In the genomic region with DNA sequence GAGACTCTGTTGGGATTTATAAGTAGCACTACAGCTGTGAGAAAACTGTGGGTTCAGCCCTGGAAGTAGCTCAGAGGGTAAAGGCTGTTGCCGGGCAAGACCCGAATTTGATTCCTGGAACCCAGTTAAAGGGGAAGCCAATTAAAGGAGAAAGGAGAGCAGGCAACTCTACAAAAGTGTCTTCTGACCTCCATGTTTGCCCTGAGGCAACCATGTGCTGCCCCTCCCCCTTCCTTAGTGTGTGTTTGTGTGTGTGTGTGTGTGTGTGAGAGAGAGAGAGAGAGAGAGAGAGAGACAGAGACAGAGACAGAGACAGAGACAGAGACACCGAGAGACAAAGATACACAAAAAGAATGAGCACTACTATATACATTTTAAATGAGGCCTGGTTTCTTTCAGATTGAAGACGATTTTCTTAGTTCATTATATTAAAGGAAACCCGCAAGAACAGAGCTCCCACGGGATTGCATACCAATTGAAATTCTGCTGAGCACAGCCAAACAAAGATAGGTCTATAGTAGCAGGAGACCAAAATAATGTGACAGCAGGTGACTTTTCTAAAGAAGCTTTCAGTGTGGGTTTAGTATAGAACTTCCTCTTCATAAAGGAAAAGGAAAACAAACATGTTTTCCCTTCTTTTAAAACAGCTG, we compare ENCODE assay signal across 8 mouse cellular contexts. TPM values are rescaled to one million over a fixed set of nuclear protein-coding genes. Genes with fewer than 3 reads are reported as not detected.
DNase-seq lines count a peak whose midpoint lies in the region; ATAC-seq and TF ChIP-seq lines count a peak whose summit lies in the region.

No protein-coding gene starts in this region.

- H3K27me3 ChIP-seq in forebrain, embryonic 10.5 days (ENCODE audit: poor library complexity, severe bottlenecking): no peaks in the 10 kb centered on the region
- H3K27me3 ChIP-seq in forebrain, embryonic 15.5 days: no peaks in the 10 kb centered on the region
- no peaks in the 10 kb centered on the region for H3K27me3 ChIP-seq in hindbrain, embryonic 11.5 days (ENCODE audit: control insufficient read depth, insufficient read depth, low read length)
- H3K27me3 ChIP-seq in limb, embryonic 13.5 days: no peaks in the 10 kb centered on the region
- no peaks in the 10 kb centered on the region for H3K27me3 ChIP-seq in small intestine, adult 2 months (ENCODE audit: control insufficient read depth, insufficient read depth, low read length)

- H3K4me2 ChIP-seq in forebrain, embryonic 15.5 days (replicated peaks): no peak overlapping the region
- H3K4me2 ChIP-seq in hindbrain, embryonic 11.5 days (replicated peaks; ENCODE audit: low read depth, low read length): peak overlapping the region; percentile 31
- peak overlapping the region; percentile 62 for H3K4me2 ChIP-seq in limb, embryonic 13.5 days (replicated peaks)

- peaks cover 18% of the 10 kb centered on the region for H3K4me1 ChIP-seq in forebrain, embryonic 10.5 days
- peaks cover 5% of the 10 kb centered on the region for H3K4me1 ChIP-seq in forebrain, embryonic 15.5 days
- no peaks in the 10 kb centered on the region for H3K4me1 ChIP-seq in hindbrain, embryonic 11.5 days (replicated peaks; ENCODE audit: control insufficient read depth, insufficient read depth, low read length)
- peaks cover 16% of the 10 kb centered on the region for H3K4me1 ChIP-seq in limb, embryonic 13.5 days
- peaks cover 13% of the 10 kb centered on the region; the same call in 1 of the 2 replicates for H3K4me1 ChIP-seq in small intestine, adult 2 months (ENCODE audit: control insufficient read depth, insufficient read depth, insufficient read length, low read length)

- no peak overlapping the region for H3K9ac ChIP-seq in forebrain, embryonic 15.5 days (replicated peaks)
- H3K9ac ChIP-seq in hindbrain, embryonic 11.5 days (ENCODE audit: low read depth, low read length): no peak overlapping the region
- H3K9ac ChIP-seq in limb, embryonic 13.5 days: peak overlapping the region; percentile 50; the same call in 1 of the 2 replicates

- peak overlapping the region; percentile 44 for H3K4me3 ChIP-seq in forebrain, embryonic 10.5 days
- no peak overlapping the region for H3K4me3 ChIP-seq in forebrain, embryonic 15.5 days
- H3K4me3 ChIP-seq in hindbrain, embryonic 11.5 days (ENCODE audit: low read depth, low read length): no peak overlapping the region
- H3K4me3 ChIP-seq in limb, embryonic 13.5 days: peak overlapping the region; percentile 45
- H3K4me3 ChIP-seq in small intestine, adult 2 months (ENCODE audit: low read depth, low read length): no peak overlapping the region

- no peaks in the 10 kb centered on the region for H3K9me3 ChIP-seq in forebrain, embryonic 10.5 days
- no peaks in the 10 kb centered on the region for H3K9me3 ChIP-seq in forebrain, embryonic 15.5 days
- H3K9me3 ChIP-seq in hindbrain, embryonic 11.5 days (ENCODE audit: control insufficient read depth, low read length): no peaks in the 10 kb centered on the region
- no peaks in the 10 kb centered on the region for H3K9me3 ChIP-seq in limb, embryonic 13.5 days

- no peak for TF ChIP-seq POLR2A in small intestine, adult 2 months (IDR thresholded peaks at IDR 0.05; ENCODE audit: low read depth, low read length)

- ATAC-seq in forebrain, embryonic 15.5 days (replicated peaks): no peak
- peak; percentile 53; the same call in 1 of the 2 replicates for ATAC-seq in hindbrain, embryonic 11.5 days (ENCODE audit: low FRiP score)
- ATAC-seq in limb, embryonic 13.5 days (ENCODE audit: low FRiP score, low read depth): peak; percentile 29; the same call in 1 of the 2 replicates
- ATAC-seq in activated CD4-positive, CD25-positive, alpha-beta regulatory T cell, adult 4 months: no peak

- 18% methylated on average over 6 of the region's 6 CpGs for WGBS in forebrain, embryonic 10.5 days
- WGBS in forebrain, embryonic 15.5 days: 10% methylated on average over 6 of the region's 6 CpGs
- 23% methylated on average over 6 of the region's 6 CpGs for WGBS in hindbrain, embryonic 11.5 days
- 13% methylated on average over 6 of the region's 6 CpGs for WGBS in limb, embryonic 13.5 days
- WGBS in small intestine, adult 2 months: 9% methylated on average over 6 of the region's 6 CpGs

- peak overlapping the region; percentile 86 for H3K27ac ChIP-seq in forebrain, embryonic 10.5 days
- H3K27ac ChIP-seq in forebrain, embryonic 15.5 days (replicated peaks): no peak overlapping the region; the same call in 1 of the 2 replicates
- H3K27ac ChIP-seq in hindbrain, embryonic 11.5 days (ENCODE audit: low read depth, low read length): no peak overlapping the region
- peak overlapping the region; percentile 80 for H3K27ac ChIP-seq in limb, embryonic 13.5 days
- peak overlapping the region; percentile 96 for H3K27ac ChIP-seq in small intestine, adult 2 months (ENCODE audit: insufficient read depth, low read depth, low read length)

- DNase-seq in forebrain, embryonic 10.5 days (ENCODE audit: extremely low spot score, low spot score): peak; percentile 17
- DNase-seq in embryo, embryonic 10.5 days (ENCODE audit: low spot score): peak; percentile 63
- peak; percentile 49 for DNase-seq in hindbrain, embryonic 11.5 days (ENCODE audit: low spot score)
- no peak for DNase-seq in urinary bladder, postnatal 25 days (ENCODE audit: low spot score)

- TF ChIP-seq CTCF in small intestine, adult 2 months (IDR thresholded peaks at IDR 0.05; ENCODE audit: extremely low read depth, insufficient read length, insufficient replicate concordance, low read depth, low read length): no peak

- H3K36me3 ChIP-seq in forebrain, embryonic 10.5 days (replicated peaks): no peaks in the 10 kb centered on the region
- H3K36me3 ChIP-seq in forebrain, embryonic 15.5 days: no peaks in the 10 kb centered on the region
- no peaks in the 10 kb centered on the region for H3K36me3 ChIP-seq in hindbrain, embryonic 11.5 days (ENCODE audit: control insufficient read depth, insufficient read depth, low read length)
- H3K36me3 ChIP-seq in limb, embryonic 13.5 days: no peaks in the 10 kb centered on the region
- peaks cover 14% of the 10 kb centered on the region for H3K36me3 ChIP-seq in small intestine, adult 2 months (ENCODE audit: control insufficient read depth, insufficient read depth, low read length)

RNA-seq across cellular contexts. Expression of a gene that starts 1.8 kb away (rescaled TPM):
- polyA plus RNA-seq in forebrain, embryonic 10.5 days (2016; fragmentation: Nextera tagmentation; extraction: Ambion mirVana): 43.6 and 44.7 TPM in 2 replicates
- 67.7 and 70.5 TPM in 2 replicates for polyA plus RNA-seq in forebrain, embryonic 15.5 days (2015; fragmentation: Nextera tagmentation; extraction: Ambion mirVana)
- 92.2 and 99.4 TPM in 2 replicates for polyA plus RNA-seq in hindbrain, embryonic 11.5 days (2014; fragmentation: Nextera tagmentation; extraction: Ambion mirVana)
- polyA plus RNA-seq in limb, embryonic 13.5 days (2015; fragmentation: Nextera tagmentation; extraction: Ambion mirVana): 97.4 and 99.1 TPM in 2 replicates
- polyA plus RNA-seq in small intestine, adult 2 months (2012; rRNA removed): 201 and 1,598 TPM in 2 replicates
- 100 to 1,000 TPM; 139 to 155 TPM for polyA plus RNA-seq in activated CD4-positive, CD25-positive, alpha-beta regulatory T cell, adult 4 months (2017; shearing (Covaris generic))

RNA-seq across cellular contexts. Expression of a gene that starts 33.2 kb away (rescaled TPM):
- polyA plus RNA-seq in forebrain, embryonic 10.5 days (2016; fragmentation: Nextera tagmentation; extraction: Ambion mirVana): 0.20 TPM in 1 of 2 replicates, not detected in the other
- not detected in 2 replicates for polyA plus RNA-seq in forebrain, embryonic 15.5 days (2015; fragmentation: Nextera tagmentation; extraction: Ambion mirVana)
- 0.18 TPM in 1 of 2 replicates, not detected in the other for polyA plus RNA-seq in hindbrain, embryonic 11.5 days (2014; fragmentation: Nextera tagmentation; extraction: Ambion mirVana)
- polyA plus RNA-seq in limb, embryonic 13.5 days (2015; fragmentation: Nextera tagmentation; extraction: Ambion mirVana): 0.27 and 0.31 TPM in 2 replicates
- polyA plus RNA-seq in small intestine, adult 2 months (2012; rRNA removed): 0.09 and 2.5 TPM in 2 replicates
- 1 to 10 TPM in 1 of 2 experiments, under 1 TPM in 1; 0.74 to 1.0 TPM for polyA plus RNA-seq in activated CD4-positive, CD25-positive, alpha-beta regulatory T cell, adult 4 months (2017; shearing (Covaris generic))

Comparison
In these comparisons a context has a peak if more than half of its experiments do, and no peak if none do; other contexts are left out.
1. H3K27ac ChIP-seq: peak in forebrain, embryonic 10.5 days (single experiment), limb, embryonic 13.5 days (single experiment) and small intestine, adult 2 months (single experiment); none in forebrain, embryonic 15.5 days (single experiment) and hindbrain, embryonic 11.5 days (single experiment).
2. H3K4me3 ChIP-seq: peak in forebrain, embryonic 10.5 days (single experiment) and limb, embryonic 13.5 days (single experiment); none in forebrain, embryonic 15.5 days (single experiment), hindbrain, embryonic 11.5 days (single experiment) and small intestine, adult 2 months (single experiment).
3. ATAC-seq: peak in hindbrain, embryonic 11.5 days (single experiment) and limb, embryonic 13.5 days (single experiment); none in forebrain, embryonic 15.5 days (single experiment) and activated CD4-positive, CD25-positive, alpha-beta regulatory T cell, adult 4 months (single experiment).